Mouse (Mus musculus) hindbrain, embryonic 14.5 days (tissue): Measurements from ENCODE around the gene Il3ra. TPM values are rescaled to one million over a fixed set of nuclear protein-coding genes. Genes with fewer than 3 reads are reported as not detected.

Experiments used
- ATAC-seq: fragments of 200-750 bp; cut with Nextera tagmentation; 2 replicates; pipeline ENCODE4 v1.8.0; 2017; ENCODE audit warnings: moderate number of reproducible peaks, mild to moderate bottlenecking, moderate TSS enrichment, moderate library complexity; ENCODE audit not compliant: low FRiP score
- DNase-seq: peaks from one replicate; pipeline ENCODE4 v3.0.0-alpha.2; 2015; ENCODE audit warnings: low spot score
- H3K27ac ChIP-seq: fragments of 300-500 bp; sonication (generic); 2 replicates; pipeline ENCODE4 v1.5.1; 2014; ENCODE audit warnings: mild to moderate bottlenecking, moderate library complexity
- H3K27me3 ChIP-seq: fragments of 300-500 bp; sonication (generic); 2 replicates; pipeline ENCODE4 v1.6.1; 2014; ENCODE audit warnings: mild to moderate bottlenecking, low read length, mixed read lengths; ENCODE audit not compliant: control insufficient read depth, insufficient read depth
- H3K36me3 ChIP-seq: fragments of 300-500 bp; sonication (generic); replicated peaks from 2 replicates; pipeline ENCODE4 v1.6.1; 2014; ENCODE audit not compliant: control insufficient read depth, insufficient read depth
- H3K4me1 ChIP-seq: fragments of 300-500 bp; sonication (generic); replicated peaks from 2 replicates; pipeline ENCODE4 v1.6.1; 2014; ENCODE audit warnings: antibody characterized with exemption, low read length, mixed read lengths; ENCODE audit not compliant: control insufficient read depth, insufficient read depth
- H3K4me2 ChIP-seq: fragments of 300-500 bp; sonication (generic); replicated peaks from 2 replicates; pipeline ENCODE4 v1.6.1; 2014; ENCODE audit warnings: mild to moderate bottlenecking, moderate library complexity
- H3K4me3 ChIP-seq: fragments of 300-500 bp; sonication (generic); replicated peaks from 2 replicates; pipeline ENCODE4 v1.5.1; 2014; ENCODE audit warnings: mild to moderate bottlenecking, low read length
- H3K9ac ChIP-seq: fragments of 300-500 bp; sonication (generic); 2 replicates; pipeline ENCODE4 v1.6.1; 2014
- H3K9me3 ChIP-seq: fragments of 300-500 bp; sonication (generic); 2 replicates; pipeline ENCODE4 v1.6.1; 2016; ENCODE audit warnings: low read length; ENCODE audit not compliant: control insufficient read depth
- WGBS: fragments of 180-500 bp; shearing (Covaris S2); extraction: QIAGEN DNeasy Blood & Tissue Kit; methylation state at CpG from one replicate; pipeline ENCODE4 v1.1.7; 2014; 5-methylcytosine and 5-hydroxymethylcytosine counted together
- polyA plus RNA-seq: library from polyadenylated mRNA; unstranded; fragments of >200 nt; fragmentation: Nextera tagmentation; extraction: Ambion mirVana; gene quantifications from 2 replicates; pipeline ENCODE4 v1.2.1, GENCODE M21; 2014

The Il3ra gene
- 2.2 and 2.7 TPM in 2 replicates for polyA plus RNA-seq

- peak within 1 kb of the TSS; percentile 69 for H3K4me3 ChIP-seq
- H3K36me3 ChIP-seq = no peaks in the 10 kb centered on the region
- peak within 1 kb of the TSS; percentile 92 for H3K4me2 ChIP-seq
- peak within 1 kb of the TSS; percentile 80 for H3K9ac ChIP-seq
- DNase-seq (peak; percentile 79), ATAC-seq (peak; percentile 54)
- peaks cover 47% of the 10 kb centered on the region for H3K9me3 ChIP-seq
- H3K4me1 ChIP-seq = no peaks in the 10 kb centered on the region
- peak within 1 kb of the TSS; percentile 77 for H3K27ac ChIP-seq
- no peaks in the 10 kb centered on the region for H3K27me3 ChIP-seq
- WGBS = 3% methylated on average over 61 of the region's 69 CpGs
Measured at GRCm38 (mm10) chr14:14345948-14346812, at the start of gene Il3ra. Il3ra (plus strand) TSS chr14:14346275.

GRCm38 (mm10) chr14:14308938-14309337, 37.1 kb upstream of the Il3ra start:
- ATAC-seq = no peak
- H3K4me2 ChIP-seq = no peak overlapping the region
- H3K27me3 ChIP-seq = no peaks in the 10 kb centered on the region

GRCm38 (mm10) chr14:14309416-14309815, 36.7 kb upstream of the Il3ra start:
- ATAC-seq (no peak), DNase-seq (no peak)
- Histone ChIP-seq H3K27ac (no peak overlapping the region), H3K27me3 (no peaks in the 10 kb centered on the region), H3K4me3 (no peak overlapping the region), H3K9ac (no peak overlapping the region), H3K9me3 (no peaks in the 10 kb centered on the region), H3K36me3 (no peaks in the 10 kb centered on the region), H3K4me2 (no peak overlapping the region), H3K4me1 (no peaks in the 10 kb centered on the region)
- 68% methylated on average over 14 of the region's 14 CpGs for whole genome bisulfite sequencing

More at GRCm38 (mm10) chr14:14308938-14309337, 37.1 kb upstream of the Il3ra start:
- Histone ChIP-seq H3K27ac (no peak overlapping the region), H3K4me1 (no peaks in the 10 kb centered on the region), H3K36me3 (no peaks in the 10 kb centered on the region), H3K4me3 (no peak overlapping the region), H3K9me3 (no peaks in the 10 kb centered on the region), H3K9ac (no peak overlapping the region)
- WGBS = 59% methylated on average over 16 of the region's 16 CpGs
- DNase-seq = no peak

GRCm38 (mm10) chr14:14322528-14322927, 23.5 kb upstream of the Il3ra start, which contains the start of gene Olfr31:
Olfr31 (plus strand) TSS chr14:14322828.
- no peak within 1 kb of the TSS for H3K4me2 ChIP-seq
- ATAC-seq = no peak
- no peak for DNase-seq

GRCm38 (mm10) chr14:14345113-14345871, 783 bp upstream of the Il3ra start:
- H3K9me3 ChIP-seq = peaks cover 41% of the 10 kb centered on the region
- H3K27ac ChIP-seq = peak overlapping the region; percentile 77
- no peaks in the 10 kb centered on the region for H3K4me1 ChIP-seq
- peak overlapping the region; percentile 80 for H3K9ac ChIP-seq
- DNase-seq = peak; percentile 85
- peak; percentile 88 for ATAC-seq
- 5% methylated on average over 40 of the region's 40 CpGs for WGBS
- H3K27me3 ChIP-seq = no peaks in the 10 kb centered on the region
- peak overlapping the region; percentile 92 for H3K4me2 ChIP-seq
- H3K36me3 ChIP-seq = no peaks in the 10 kb centered on the region
- H3K4me3 ChIP-seq = peak overlapping the region; percentile 69

More at GRCm38 (mm10) chr14:14322528-14322927, 23.5 kb upstream of the Il3ra start, which contains the start of gene Olfr31:
- H3K9ac ChIP-seq = no peak within 1 kb of the TSS
- H3K4me3 ChIP-seq = no peak within 1 kb of the TSS
- no peaks in the 10 kb centered on the region for H3K4me1 ChIP-seq
- H3K9me3 ChIP-seq = no peaks in the 10 kb centered on the region
- H3K27me3 ChIP-seq = no peaks in the 10 kb centered on the region
- no peak within 1 kb of the TSS for H3K27ac ChIP-seq
- no peaks in the 10 kb centered on the region for H3K36me3 ChIP-seq

GRCm38 (mm10) chr14:14346813-14347100, 682 bp downstream of the Il3ra start:
- ATAC-seq = peak; percentile 3; the same call in 1 of the 2 replicates
- H3K4me3 ChIP-seq = peak overlapping the region; percentile 69
- no peaks in the 10 kb centered on the region for H3K4me1 ChIP-seq
- no peak for DNase-seq
- peak overlapping the region; percentile 77; the same call in 1 of the 2 replicates for H3K27ac ChIP-seq
- peak overlapping the region; percentile 80 for H3K9ac ChIP-seq
- H3K4me2 ChIP-seq = peak overlapping the region; percentile 92
- WGBS = 27% methylated on average over 16 of the region's 16 CpGs
- H3K27me3 ChIP-seq = no peaks in the 10 kb centered on the region
- no peaks in the 10 kb centered on the region for H3K36me3 ChIP-seq
- peaks cover 50% of the 10 kb centered on the region for H3K9me3 ChIP-seq

- no peak overlapping the region for H3K27ac ChIP-seq
- H3K4me3 ChIP-seq = 0 out of 2 replicates have a peak overlapping the region, but pooled peaks have one; percentile 69
- H3K27me3 ChIP-seq = no peaks in the 10 kb centered on the region
- no peak overlapping the region for H3K9ac ChIP-seq
- peaks cover 50% of the 10 kb centered on the region for H3K9me3 ChIP-seq
- peak overlapping the region; percentile 92; the same call in 1 of the 2 replicates for H3K4me2 ChIP-seq
- DNase-seq = no peak
- WGBS = 88% methylated on average over 17 of the region's 17 CpGs
- no peak for ATAC-seq
- no peaks in the 10 kb centered on the region for H3K36me3 ChIP-seq
- H3K4me1 ChIP-seq = no peaks in the 10 kb centered on the region
Measured at GRCm38 (mm10) chr14:14347151-14347835, 1.2 kb downstream of the Il3ra start.

- no peak overlapping the region for H3K4me3 ChIP-seq
- no peaks in the 10 kb centered on the region for H3K4me1 ChIP-seq
- no peak overlapping the region for H3K4me2 ChIP-seq
- ATAC-seq (0 out of 2 replicates have a peak, but pooled peaks have one; percentile 4), DNase-seq (peak; percentile 53)
- no peak overlapping the region for H3K27ac ChIP-seq
- peaks cover 54% of the 10 kb centered on the region for H3K9me3 ChIP-seq
- H3K9ac ChIP-seq = no peak overlapping the region
- H3K27me3 ChIP-seq = no peaks in the 10 kb centered on the region
- 97% methylated on average over 14 of the region's 14 CpGs for WGBS
- no peaks in the 10 kb centered on the region for H3K36me3 ChIP-seq
Measured at GRCm38 (mm10) chr14:14347836-14348621, 2.0 kb downstream of the Il3ra start.
